Mouse (Mus musculus) hematopoietic stem cell, adult 5-6 weeks (primary cell): Measurements from ENCODE around the gene Tmem260. TPM values are rescaled to one million over a fixed set of nuclear protein-coding genes. Genes with fewer than 3 reads are reported as not detected.
"Not testable (repeated sequence)": the region's sequence is repeated elsewhere in the genome, so short reads cannot be mapped to it uniquely, and the experiment has no call there.

Source experiments
- ATAC-seq, 2 experiments: fragments of 125-278 bp in 1 of 2; replicated peaks in 1 of 2; 2 replicates each; pipeline ENCODE4 v1.8.0; 2016 to 2017; ENCODE audit warnings: inconsistent platforms in 2 of 2, mild to moderate bottlenecking in 2 of 2, moderate number of reproducible peaks in 2 of 2, low read depth in 1 of 2, moderate TSS enrichment in 1 of 2; ENCODE audit not compliant: low FRiP score in 2 of 2, poor library complexity in 2 of 2, severe bottlenecking in 2 of 2, insufficient read depth in 1 of 2, low TSS enrichment in 1 of 2
- total RNA-seq: library from RNA; stranded (forward); fragments of 172-1452, 232-1000 nt; gene quantifications from 2 replicates; pipeline ENCODE4 v1.2.3, GENCODE M21; 2017

Gene Tmem260
- total RNA-seq, 1 experiment from 2014 or later: 24.7 TPM

GRCm38 (mm10) chr14:48472179-48472578, 26.3 kb downstream of the Tmem260 start:
- no peak for ATAC-seq

- ATAC-seq: no peak
These were observed 29.4 kb downstream of the Tmem260 start for GRCm38 (mm10) chr14:48475370-48475769.

DNA sequence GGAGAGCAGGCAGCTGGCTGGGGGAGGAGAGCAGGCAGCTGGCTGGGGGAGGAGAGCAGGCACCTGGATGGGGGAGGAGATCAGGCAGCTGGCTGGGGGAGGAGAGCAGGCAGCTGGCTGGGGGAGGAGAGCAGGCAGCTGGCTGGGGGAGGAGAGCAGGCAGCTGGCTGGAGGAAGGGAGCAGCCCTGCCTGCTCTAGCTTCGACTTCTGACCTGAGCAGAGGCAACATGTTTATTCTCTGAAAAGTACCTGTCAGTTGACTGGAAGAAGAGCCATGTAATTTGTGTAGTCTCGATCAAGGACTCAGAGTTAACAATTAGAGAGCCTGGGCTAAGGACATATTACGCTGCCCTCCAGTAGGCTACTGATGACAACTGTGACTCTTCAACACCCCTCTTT, 29.9 kb downstream of the Tmem260 start:
- not testable (repeated sequence) for ATAC-seq

- ATAC-seq: no peak
These were observed 30.4 kb downstream of the Tmem260 start for GRCm38 (mm10) chr14:48476278-48476677.

GRCm38 (mm10) chr14:48481591-48481990, 35.7 kb downstream of the Tmem260 start:
- ATAC-seq: no peak

DNA sequence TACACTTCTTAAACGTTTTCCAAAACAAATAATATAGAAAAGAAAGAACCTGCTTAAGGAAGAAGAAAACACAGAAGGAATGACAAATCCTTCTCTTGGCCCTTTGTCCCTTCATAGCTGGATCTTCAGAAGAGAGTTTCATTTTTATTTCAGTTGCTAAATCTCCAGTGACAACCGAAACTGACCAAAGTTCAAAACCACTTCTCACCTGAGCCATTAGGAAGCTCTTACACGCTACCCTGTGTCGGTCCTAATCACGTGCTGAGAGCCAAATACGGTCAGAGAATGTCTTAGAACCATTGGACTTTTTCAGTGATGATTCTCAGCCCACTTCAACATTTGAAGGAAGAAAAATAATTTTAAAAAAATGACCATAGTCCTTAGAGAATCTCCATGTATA, 36.8 kb downstream of the Tmem260 start:
- ATAC-seq: no peak

DNA sequence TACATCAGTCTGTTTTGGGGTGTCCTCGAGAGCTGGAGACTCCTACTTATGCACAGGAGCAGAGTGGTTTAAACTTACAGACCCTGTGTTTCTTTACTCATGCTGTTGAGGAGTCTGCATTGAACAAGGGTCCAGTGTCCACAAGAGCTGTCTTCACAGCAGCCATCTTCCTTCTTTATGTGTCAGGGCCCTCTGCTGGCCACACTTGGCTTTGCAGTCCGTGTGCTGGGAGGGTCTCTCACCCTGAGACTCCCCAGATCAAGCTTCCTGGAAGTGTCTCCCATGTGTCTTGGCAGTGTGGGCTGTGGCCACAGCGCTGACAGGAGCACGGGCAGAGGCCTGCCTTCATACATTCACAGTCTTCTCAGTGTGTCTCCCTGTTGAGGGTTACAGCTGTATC, 48.0 kb downstream of the Tmem260 start:
- peak; percentile 42 to 51; a peak in 3 of 4 replicates for ATAC-seq

DNA sequence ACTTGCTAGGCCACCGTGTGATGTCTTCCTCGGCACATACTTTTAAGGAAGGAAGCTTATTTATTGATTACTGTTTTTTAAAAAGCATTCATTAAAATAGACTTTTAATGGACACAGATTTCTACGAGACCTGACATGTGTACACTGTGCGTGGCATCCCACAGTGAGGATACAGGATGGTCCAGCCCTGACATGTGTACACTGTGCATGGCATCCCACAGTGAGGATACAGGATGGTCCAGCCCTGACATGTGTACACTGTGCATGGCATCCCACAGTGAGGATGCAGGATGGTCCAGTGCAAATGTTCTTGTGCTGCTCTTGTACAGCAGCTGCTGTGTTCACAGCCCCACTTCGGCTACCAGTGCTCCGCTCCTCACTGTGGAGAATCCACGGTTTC, 56.6 kb downstream of the Tmem260 start:
- ATAC-seq: no peak

GRCm38 (mm10) chr14:48503691-48504565, 58.0 kb downstream of the Tmem260 start:
- ATAC-seq: no peak

- ATAC-seq: no peak
These were observed 58.6 kb downstream of the Tmem260 start for GRCm38 (mm10) chr14:48504566-48504950.

- ATAC-seq: no peak
These were observed 59.7 kb downstream of the Tmem260 start for GRCm38 (mm10) chr14:48505606-48506005.

- no peak for ATAC-seq
These were observed 61.5 kb downstream of the Tmem260 start for GRCm38 (mm10) chr14:48507376-48507775.

DNA sequence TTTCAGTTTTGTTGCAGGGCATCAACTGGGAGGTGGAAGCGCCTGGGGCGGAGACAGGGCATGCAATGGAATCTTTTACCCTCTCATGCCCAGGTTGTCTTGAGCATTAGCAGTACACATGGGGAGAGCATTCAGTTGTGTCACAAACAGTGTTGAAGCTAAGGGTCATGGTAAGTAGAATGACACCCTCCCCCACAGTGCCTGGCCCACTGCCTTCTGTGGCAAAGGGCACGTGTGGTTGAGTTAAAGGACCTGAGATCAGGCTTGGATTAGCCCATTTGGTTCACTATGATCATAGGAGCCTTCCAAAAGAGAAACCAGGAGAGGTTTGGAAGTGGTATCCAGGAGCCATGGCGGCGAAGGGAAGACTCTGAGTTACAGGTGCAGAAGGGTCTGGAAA, 63.2 kb downstream of the Tmem260 start:
- no peak for ATAC-seq

DNA sequence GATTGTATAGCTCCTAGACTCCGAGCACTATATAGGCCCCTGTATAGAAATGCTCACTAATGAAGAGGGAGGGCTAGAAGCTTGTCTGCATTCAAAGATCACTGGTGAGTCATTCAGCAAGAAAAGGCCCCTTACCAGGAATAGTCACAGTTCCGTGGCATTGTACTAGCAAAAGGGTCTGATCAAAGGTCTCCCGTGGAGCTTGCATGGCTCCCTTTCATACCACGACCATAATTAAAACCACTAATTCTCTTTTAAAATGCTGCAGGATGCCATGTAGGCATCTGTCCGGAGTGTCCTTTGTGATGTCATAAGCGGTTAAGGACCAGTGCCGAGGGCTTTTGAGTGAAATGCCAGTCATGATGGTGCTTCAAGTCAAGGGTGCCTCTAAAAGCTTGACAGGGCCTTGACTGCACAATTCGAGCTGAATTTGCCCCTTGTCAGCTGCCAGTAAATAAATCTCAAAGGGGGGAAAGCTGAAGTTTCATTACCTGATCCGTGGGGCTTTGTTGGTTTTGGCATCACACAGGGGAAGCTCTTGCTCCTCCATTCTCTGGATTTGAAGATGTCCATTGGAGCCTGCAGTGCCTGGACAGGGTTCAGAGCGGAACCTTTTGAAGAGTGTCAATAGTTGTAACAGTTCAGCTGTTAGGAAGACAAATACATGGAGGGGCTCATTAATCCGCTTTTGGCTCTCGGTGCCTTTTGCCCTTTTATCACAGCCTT, 67.3 kb downstream of the Tmem260 start:
- ATAC-seq: no peak

GRCm38 (mm10) chr14:48513824-48514493, 68.0 kb downstream of the Tmem260 start:
- ATAC-seq: no peak

DNA sequence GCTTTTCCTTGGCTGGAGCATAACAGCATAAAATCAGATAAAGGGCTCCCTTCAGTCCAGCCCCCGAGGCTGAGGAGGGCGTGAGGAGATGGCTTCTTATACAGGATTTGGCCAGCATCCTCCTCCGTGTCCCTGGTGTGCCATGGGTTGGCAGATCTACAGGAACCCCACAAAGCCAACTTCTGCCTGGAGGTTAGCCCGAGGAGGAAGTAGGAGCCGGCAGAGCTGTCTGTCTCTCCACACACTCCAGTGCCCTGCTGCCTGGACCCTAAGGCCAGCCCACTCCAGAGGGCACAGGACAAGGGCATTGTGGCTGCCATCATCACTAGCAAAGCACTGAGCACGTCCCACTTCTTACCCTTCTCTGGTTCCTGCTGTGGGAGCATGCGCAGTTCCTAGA, 68.7 kb downstream of the Tmem260 start:
- no peak for ATAC-seq

- ATAC-seq: no peak
These were observed 69.6 kb downstream of the Tmem260 start for GRCm38 (mm10) chr14:48515538-48515937.

GRCm38 (mm10) chr14:48523361-48523760, 77.4 kb downstream of the Tmem260 start:
- no peak for ATAC-seq
